Mouse (Mus musculus) MEL (cell line): ENCODE data around the gene Dnm1l. TPM values are rescaled to one million over a fixed set of nuclear protein-coding genes. Genes with fewer than 3 reads are reported as not detected.

Experiments
- DNase-seq: peaks from one replicate; pipeline ENCODE4 v3.0.0; 2011; ENCODE audit warnings: low read depth, low spot score
- H3K27ac ChIP-seq: 2 replicates; pipeline ENCODE4 v1.5.1; 2012; ENCODE audit warnings: low read depth, mild to moderate bottlenecking, control low read depth, low read length, moderate library complexity; ENCODE audit not compliant: control insufficient read depth
- H3K27me3 ChIP-seq, 2 experiments: fragments of 150-350 bp in 1 of 2; sonication (generic) in 1 of 2; 2 replicates each; pipeline ENCODE4 v1.6.1; 2012; ENCODE audit warnings: low read length in 2 of 2, mild to moderate bottlenecking in 2 of 2, improper control_type of control experiment in 1 of 2, moderate library complexity in 1 of 2; ENCODE audit not compliant: insufficient read depth in 2 of 2, control insufficient read depth in 1 of 2
- H3K36me3 ChIP-seq, 2 experiments: 2 replicates each; pipeline ENCODE4 v1.6.1; 2012 to 2014; ENCODE audit warnings: low read length in 2 of 2, improper control_type of control experiment in 1 of 2, inconsistent platforms in 1 of 2, mild to moderate bottlenecking in 1 of 2; ENCODE audit not compliant: insufficient read depth in 2 of 2, control insufficient read depth in 1 of 2
- H3K4me1 ChIP-seq, 2 experiments: fragments of 150-350 bp in 1 of 2; sonication (generic) in 1 of 2; 2 replicates each; pipeline ENCODE4 v1.6.1; 2012; ENCODE audit warnings: low read length in 2 of 2, improper control_type of control experiment in 1 of 2, mild to moderate bottlenecking in 1 of 2; ENCODE audit not compliant: insufficient read depth in 2 of 2, control insufficient read depth in 1 of 2
- H3K4me3 ChIP-seq, 2 experiments: fragments of 150-350 bp in 1 of 2; sonication (generic) in 1 of 2; 2 replicates each; pipeline ENCODE4 v1.5.1; 2012; ENCODE audit warnings: low read depth in 2 of 2, low read length in 2 of 2, mild to moderate bottlenecking in 2 of 2, moderate library complexity in 2 of 2, control low read depth in 1 of 2, improper control_type of control experiment in 1 of 2; ENCODE audit not compliant: control insufficient read depth in 1 of 2, insufficient read depth in 1 of 2
- H3K79me2 ChIP-seq: 2 replicates; pipeline ENCODE4 v1.6.1; 2012; ENCODE audit warnings: mild to moderate bottlenecking, low read length, moderate library complexity; ENCODE audit not compliant: control insufficient read depth, poor library complexity, insufficient read depth
- H3K9ac ChIP-seq: 2 replicates; pipeline ENCODE4 v1.6.1; 2012; ENCODE audit warnings: low read depth, mild to moderate bottlenecking, control low read depth, low read length, moderate library complexity; ENCODE audit not compliant: control insufficient read depth, poor library complexity, severe bottlenecking
- H3K9me3 ChIP-seq: fragments of 150-350 bp; sonication (generic); replicated peaks from 2 replicates; pipeline ENCODE4 v1.6.1; 2012; ENCODE audit warnings: mild to moderate bottlenecking, low read length, improper control_type of control experiment, moderate library complexity; ENCODE audit not compliant: insufficient read depth
- CHD1 ChIP-seq: IDR thresholded peaks from 2 replicates; pipeline ENCODE4 v1.6.1; 2012; ENCODE audit warnings: low read depth, mild to moderate bottlenecking, inconsistent platforms, low read length, improper control_type of control experiment
- CHD2 ChIP-seq: IDR thresholded peaks from 2 replicates; pipeline ENCODE4 v1.6.1; 2011; ENCODE audit warnings: low read length, improper control_type of control experiment
- CTCF ChIP-seq, 3 experiments: IDR thresholded peaks in 2 of 3; conservative IDR thresholded peaks in 1 of 3; 2 replicates each; pipeline ENCODE4 v1.5.1; 2011 to 2012; ENCODE audit warnings: low read length in 3 of 3, low read depth in 2 of 3, mild to moderate bottlenecking in 2 of 3, improper control_type of control experiment in 1 of 3, inconsistent platforms in 1 of 3, mixed read lengths in 1 of 3, moderate library complexity in 1 of 3; ENCODE audit not compliant: control insufficient read depth in 1 of 3, insufficient read depth in 1 of 3, poor library complexity in 1 of 3, severe bottlenecking in 1 of 3
- EP300 ChIP-seq, 2 experiments: IDR thresholded peaks; 2 replicates each; pipeline ENCODE4 v1.6.1; 2011; ENCODE audit warnings: improper control_type of control experiment in 2 of 2, low read length in 2 of 2, low read depth in 1 of 2, mild to moderate bottlenecking in 1 of 2
- ETS1 ChIP-seq: IDR thresholded peaks from 2 replicates; pipeline ENCODE4 v1.6.1; 2012; ENCODE audit warnings: low read depth, mild to moderate bottlenecking, inconsistent platforms, low read length, improper control_type of control experiment, moderate library complexity
- GABPA ChIP-seq: IDR thresholded peaks from 2 replicates; pipeline ENCODE4 v1.6.1; 2012; ENCODE audit warnings: low read depth, mild to moderate bottlenecking, inconsistent platforms, low read length, improper control_type of control experiment, moderate library complexity
- KAT2A ChIP-seq: conservative IDR thresholded peaks from 2 replicates; pipeline ENCODE4 v1.6.1; 2012; ENCODE audit warnings: low read depth, low read length, improper control_type of control experiment, inconsistent platforms
- MAZ ChIP-seq: IDR thresholded peaks from 2 replicates; pipeline ENCODE4 v1.6.1; 2012; ENCODE audit warnings: low read depth, mild to moderate bottlenecking, inconsistent platforms, low read length, improper control_type of control experiment
- MXI1 ChIP-seq: IDR thresholded peaks from 2 replicates; pipeline ENCODE4 v1.6.1; 2011; ENCODE audit warnings: mild to moderate bottlenecking, low read depth, low read length, improper control_type of control experiment
- TBP ChIP-seq: IDR thresholded peaks from 2 replicates; pipeline ENCODE4 v1.8.0; 2011; ENCODE audit warnings: low read depth, low read length, improper control_type of control experiment
- USF2 ChIP-seq, 2 experiments: IDR thresholded peaks; 2 replicates each; pipeline ENCODE4 v1.6.1; 2011 to 2012; ENCODE audit warnings: improper control_type of control experiment in 2 of 2, low read length in 2 of 2, borderline replicate concordance in 1 of 2, inconsistent platforms in 1 of 2, low read depth in 1 of 2, mild to moderate bottlenecking in 1 of 2; ENCODE audit not compliant: insufficient read depth in 1 of 2
- ZC3H11A ChIP-seq: IDR thresholded peaks from 2 replicates; pipeline ENCODE4 v1.6.1; 2012; ENCODE audit warnings: low read depth, mild to moderate bottlenecking, inconsistent platforms, low read length, improper control_type of control experiment
- ZKSCAN1 ChIP-seq: IDR thresholded peaks from 2 replicates; pipeline ENCODE4 v1.6.1; 2012; ENCODE audit warnings: low read depth, mild to moderate bottlenecking, inconsistent platforms, low read length, improper control_type of control experiment, moderate library complexity
- ZMIZ1 ChIP-seq: IDR thresholded peaks from 2 replicates; pipeline ENCODE4 v1.6.1; 2012; ENCODE audit warnings: low read depth, mild to moderate bottlenecking, inconsistent platforms, low read length, improper control_type of control experiment, moderate library complexity
- ZNF384 ChIP-seq: IDR thresholded peaks from 2 replicates; pipeline ENCODE4 v1.6.1; 2012; ENCODE audit warnings: low read depth, mild to moderate bottlenecking, inconsistent platforms, low read length, improper control_type of control experiment
- polyA plus RNA-seq, 2 experiments: library from polyadenylated mRNA; stranded (reverse) in 1 of 2; unstranded in 1 of 2; fragments of >175 nt in 1 of 2; fragments of >200 nt in 1 of 2; gene quantifications; 2 replicates each; pipeline versions ENCODE4 v1.2.1 to v1.2.4; 2012; ENCODE audit warnings: low replicate concordance in 2 of 2, low read depth in 1 of 2; ENCODE audit not compliant: insufficient read length in 2 of 2, insufficient read depth in 1 of 2, missing spikeins in 1 of 2
- total RNA-seq: library from RNA; depleted of rRNA; stranded (reverse); fragments of 300-350 nt; gene quantifications from 2 replicates; pipeline ENCODE4 v1.2.3, GENCODE M21; 2012

The Dnm1l gene
- total and polyA plus RNA-seq, 3 experiments = 55.2 to 83.2 (median 62.3) TPM

DNA sequence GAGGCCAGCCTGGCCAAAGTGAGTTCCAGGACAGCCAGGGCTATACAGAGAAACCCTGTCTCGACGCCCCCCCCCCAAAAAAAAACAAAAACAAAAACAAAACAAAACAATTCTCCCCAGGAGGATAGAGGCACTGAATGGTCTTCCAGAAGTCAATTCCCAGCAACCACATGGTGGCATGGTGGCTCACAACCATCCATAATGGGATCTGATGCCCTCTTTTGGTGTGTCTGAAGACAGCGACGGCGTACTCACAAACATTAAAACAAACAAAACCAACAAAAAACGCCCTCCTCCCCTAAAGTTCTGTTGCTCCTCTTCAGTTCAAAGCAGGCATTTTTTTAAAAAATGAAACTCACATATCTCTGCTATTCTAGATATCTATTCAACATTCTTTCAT, 851 bp downstream of the Dnm1l start:
- Histone ChIP-seq H3K36me3 (peaks cover 3 to 14% of the 10 kb centered on the region in 2 experiments), H3K9me3 (no peaks in the 10 kb centered on the region), H3K27ac (peak overlapping the region; percentile 62), H3K79me2 (peaks cover 36% of the 10 kb centered on the region), H3K4me1 (peaks cover 0 to 11% of the 10 kb centered on the region in 2 experiments; a peak in 3 of 4 replicates), H3K9ac (peak overlapping the region; percentile 91), H3K27me3 (no peaks in the 10 kb centered on the region), H3K4me3 (peak overlapping the region; percentile 83 to 90)
- no peak for DNase-seq
- TF ChIP-seq USF2 (IDR thresholded peaks at IDR 0.05; ENCODE audit: borderline replicate concordance in 1 of 2, insufficient read depth in 1 of 2, low read depth in 1 of 2, low read length in 2 of 2) (no peak), MXI1 (0 out of 2 replicates have a peak, but pooled peaks have one; percentile 17), CTCF (IDR thresholded peaks at IDR 0.05 in 2 of 3, conservative IDR thresholded peaks at IDR 0.05 in 1 of 3; ENCODE audit: control insufficient read depth in 1 of 3, insufficient read depth in 1 of 3, low read depth in 2 of 3, low read length in 3 of 3, poor library complexity in 1 of 3, severe bottlenecking in 1 of 3) (peak in 2 of 3 experiments; percentile 6 to 38; a peak in 2 of 6 replicates), ZC3H11A (no peak), TBP (0 out of 2 replicates have a peak, but pooled peaks have one; percentile 8)

DNA sequence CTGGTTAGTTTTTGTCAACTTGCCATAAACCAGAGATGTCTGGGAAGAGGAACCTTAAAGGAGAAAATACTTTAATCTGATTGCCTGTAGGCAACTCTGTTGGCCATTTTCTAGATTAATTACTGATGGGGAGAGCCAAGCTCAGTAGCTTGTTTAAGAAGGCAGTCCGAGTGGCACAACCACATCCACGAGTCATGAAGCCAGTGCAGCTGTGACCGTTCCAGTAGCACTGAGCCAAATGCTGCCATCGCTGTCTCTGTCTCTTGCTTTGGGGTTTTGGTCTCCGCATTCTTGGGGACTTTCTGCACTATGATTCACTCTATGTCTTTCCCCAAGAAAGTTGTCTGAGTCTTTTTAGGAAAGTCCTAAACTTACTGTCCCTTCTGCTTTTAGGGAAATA, 12.3 kb downstream of the Dnm1l start:
- no peak overlapping the region for H3K4me3 ChIP-seq
- no peaks in the 10 kb centered on the region for H3K4me1 ChIP-seq
- peaks cover 15% of the 10 kb centered on the region for H3K79me2 ChIP-seq
- H3K9me3 ChIP-seq = no peaks in the 10 kb centered on the region
- no peak overlapping the region for H3K27ac ChIP-seq
- no peak overlapping the region for H3K9ac ChIP-seq
- H3K36me3 ChIP-seq = peaks cover 2 to 18% of the 10 kb centered on the region in 2 experiments; a peak in 3 of 4 replicates
- H3K27me3 ChIP-seq = no peaks in the 10 kb centered on the region
- no peak for DNase-seq
- TF ChIP-seq USF2 (IDR thresholded peaks at IDR 0.05; ENCODE audit: borderline replicate concordance in 1 of 2, insufficient read depth in 1 of 2, low read depth in 1 of 2, low read length in 2 of 2) (no peak), CHD2 (no peak), EP300 (IDR thresholded peaks at IDR 0.05; ENCODE audit: low read depth in 1 of 2, low read length in 2 of 2) (no peak), ZKSCAN1 (no peak), ZC3H11A (no peak), KAT2A (no peak), GABPA (no peak), ETS1 (no peak), MAZ (no peak)
- TF ChIP-seq, all 39 proteins: peak for 0

DNA sequence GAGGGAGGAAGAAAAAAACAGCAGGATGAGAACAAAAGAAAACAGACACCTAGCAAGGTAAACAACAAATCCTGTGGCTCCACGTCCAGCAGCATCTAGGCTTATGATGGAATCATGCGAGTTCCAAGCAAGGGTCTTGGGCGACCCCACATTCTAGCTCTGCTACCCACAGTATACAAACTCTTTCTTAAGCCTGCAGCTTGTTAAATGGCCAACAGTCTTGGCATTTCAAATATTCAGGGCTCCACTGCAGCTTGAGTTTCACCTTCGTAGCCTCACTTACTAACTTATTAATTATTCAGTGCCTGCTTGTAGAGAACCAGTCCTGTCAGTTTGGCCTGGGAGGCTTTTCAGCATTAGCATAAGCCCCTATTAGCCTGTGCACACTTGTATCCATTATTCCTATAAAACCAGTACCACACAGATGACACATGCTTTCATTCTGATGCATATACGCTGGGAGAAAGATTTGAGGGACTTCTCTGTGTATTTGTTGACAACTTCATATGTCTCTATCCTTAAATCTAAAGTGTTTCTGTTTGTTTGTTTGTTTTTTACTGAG, 32.9 kb downstream of the Dnm1l start:
- H3K79me2 ChIP-seq = no peaks in the 10 kb centered on the region
- H3K9me3 ChIP-seq = no peaks in the 10 kb centered on the region
- H3K4me1 ChIP-seq = no peaks in the 10 kb centered on the region
- H3K27me3 ChIP-seq = no peaks in the 10 kb centered on the region
- TF ChIP-seq ZNF384 = no peak
- no peak for TF ChIP-seq CHD1
- TF ChIP-seq ZMIZ1 = no peak
- no peak for DNase-seq
- no peak overlapping the region for H3K9ac ChIP-seq
- peaks cover 0 to 48% of the 10 kb centered on the region in 2 experiments; a peak in 2 of 4 replicates for H3K36me3 ChIP-seq
- no peak overlapping the region for H3K27ac ChIP-seq
- no peak overlapping the region for H3K4me3 ChIP-seq
